Mouse (Mus musculus) bone marrow macrophage, adult 2 months (primary cell): ENCODE results near the gene Wscd2. TPM values are rescaled to one million over a fixed set of nuclear protein-coding genes. Genes with fewer than 3 reads are reported as not detected.

Experiments
- H3K27ac ChIP-seq: 2 replicates; pipeline ENCODE4 v1.5.1; 2012; ENCODE audit warnings: low read depth, low read length; ENCODE audit not compliant: insufficient read depth
- H3K4me1 ChIP-seq: 2 replicates; pipeline ENCODE4 v1.6.1; 2012; ENCODE audit warnings: low read length; ENCODE audit not compliant: control insufficient read depth, insufficient read depth
- H3K4me3 ChIP-seq: 2 replicates; pipeline ENCODE4 v1.5.1; 2012; ENCODE audit warnings: mild to moderate bottlenecking, low read length, moderate library complexity; ENCODE audit not compliant: insufficient read depth
- CTCF ChIP-seq: IDR thresholded peaks from 2 replicates; pipeline ENCODE4 v1.5.1; 2012; ENCODE audit warnings: low read depth, mild to moderate bottlenecking, low read length, moderate library complexity
- POLR2A ChIP-seq: IDR thresholded peaks from 2 replicates; pipeline ENCODE4 v1.6.1; 2012; ENCODE audit warnings: mild to moderate bottlenecking, low read depth, low read length, borderline replicate concordance
- polyA plus RNA-seq: library from polyadenylated mRNA; stranded (reverse); fragments of >200 nt; gene quantifications from 2 replicates; pipeline ENCODE4 v1.2.4, GENCODE M21; 2012; ENCODE audit not compliant: missing spikeins, insufficient read depth, insufficient read length

Gene Wscd2
- polyA plus RNA-seq, 1 experiment = not detected

DNA sequence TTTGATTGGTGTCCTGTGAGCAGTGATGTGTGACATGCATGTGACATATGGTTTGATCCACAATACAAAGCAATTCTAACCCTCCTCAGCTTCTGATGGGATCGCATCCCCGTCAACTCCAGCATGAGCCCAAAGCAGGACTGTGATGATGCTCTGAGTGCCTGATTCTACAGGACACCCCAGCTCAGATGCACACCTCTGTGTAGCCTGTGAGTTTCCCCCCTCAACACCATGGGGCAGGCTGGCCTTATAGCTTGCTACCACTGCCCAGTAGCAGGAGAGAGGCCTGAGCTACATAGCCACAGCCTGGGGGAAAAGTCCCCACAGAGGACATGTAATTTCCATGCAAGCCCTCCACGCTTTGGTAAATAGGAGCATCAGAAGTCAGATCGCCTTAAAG is 27.3 kb downstream of the Wscd2 start:
- Histone ChIP-seq H3K27ac (no peak overlapping the region), H3K4me1 (no peaks in the 10 kb centered on the region), H3K4me3 (no peak overlapping the region)
- TF ChIP-seq CTCF (no peak), POLR2A (no peak)

DNA sequence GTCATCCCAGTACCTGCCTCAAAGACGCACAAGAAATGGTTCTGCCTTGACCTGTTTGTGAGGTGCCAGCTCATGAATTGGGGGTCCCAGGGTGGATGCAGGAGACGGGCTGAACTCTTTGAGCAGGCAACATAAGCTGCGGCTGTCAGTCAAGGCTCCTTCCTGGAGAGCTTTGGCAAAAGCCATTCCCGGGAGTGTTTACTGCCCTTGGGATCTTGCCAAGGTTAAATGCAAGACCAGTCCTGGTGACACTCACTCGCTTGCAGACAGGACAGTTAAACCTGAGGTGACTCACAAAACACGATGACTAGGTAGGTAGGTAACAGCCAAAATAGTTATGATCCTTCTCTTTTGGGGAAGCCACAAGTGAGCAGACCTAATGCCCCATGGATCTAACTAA is 30.9 kb downstream of the Wscd2 start:
- no peak for TF ChIP-seq CTCF
- no peak for TF ChIP-seq POLR2A
- Histone ChIP-seq H3K4me3 (no peak overlapping the region), H3K4me1 (no peaks in the 10 kb centered on the region), H3K27ac (no peak overlapping the region)

DNA sequence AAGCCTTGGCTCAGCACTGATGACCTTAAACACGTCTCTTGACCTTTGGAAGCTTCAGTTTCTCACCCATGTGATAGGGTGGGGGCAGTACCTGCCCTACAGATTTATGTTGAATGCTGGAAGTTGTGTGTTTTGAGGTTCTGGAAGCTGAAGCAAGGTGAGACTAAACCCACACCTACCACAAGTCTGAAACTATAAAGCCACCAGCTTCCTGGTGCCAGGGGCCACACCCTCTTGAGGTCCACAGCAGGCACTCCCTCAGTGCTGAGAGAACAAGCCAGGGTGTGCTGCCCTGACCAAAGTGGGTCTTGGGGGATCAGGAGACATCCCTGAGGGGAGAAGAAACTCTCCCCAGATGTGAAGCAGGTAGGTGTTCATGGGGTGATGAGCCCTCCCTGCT is 48.7 kb downstream of the Wscd2 start:
- H3K27ac ChIP-seq = no peak overlapping the region
- TF ChIP-seq CTCF = no peak
- TF ChIP-seq POLR2A = no peak
- no peak overlapping the region for H3K4me3 ChIP-seq
- no peaks in the 10 kb centered on the region for H3K4me1 ChIP-seq

DNA sequence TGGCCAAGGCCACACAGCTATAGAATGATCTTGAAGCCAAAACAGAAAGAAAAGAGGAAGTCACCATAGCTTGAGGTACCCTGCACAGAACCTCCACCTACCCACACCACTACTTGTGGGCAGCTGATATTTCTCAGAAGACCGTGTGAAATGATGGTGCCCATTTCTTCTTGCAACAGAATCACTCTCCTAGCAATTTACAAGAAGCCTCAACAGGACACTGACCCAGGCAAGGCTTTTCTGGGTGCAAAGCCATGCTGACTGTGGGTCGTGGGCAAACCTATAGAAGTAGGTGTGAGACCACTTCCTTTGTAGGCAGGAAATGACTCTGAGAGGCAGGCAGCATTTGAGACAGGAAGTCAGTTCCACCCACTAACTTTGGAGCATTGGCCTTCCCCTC is 49.3 kb downstream of the Wscd2 start:
- Histone ChIP-seq H3K27ac (no peak overlapping the region), H3K4me3 (no peak overlapping the region), H3K4me1 (no peaks in the 10 kb centered on the region)
- TF ChIP-seq CTCF = no peak
- no peak for TF ChIP-seq POLR2A

DNA sequence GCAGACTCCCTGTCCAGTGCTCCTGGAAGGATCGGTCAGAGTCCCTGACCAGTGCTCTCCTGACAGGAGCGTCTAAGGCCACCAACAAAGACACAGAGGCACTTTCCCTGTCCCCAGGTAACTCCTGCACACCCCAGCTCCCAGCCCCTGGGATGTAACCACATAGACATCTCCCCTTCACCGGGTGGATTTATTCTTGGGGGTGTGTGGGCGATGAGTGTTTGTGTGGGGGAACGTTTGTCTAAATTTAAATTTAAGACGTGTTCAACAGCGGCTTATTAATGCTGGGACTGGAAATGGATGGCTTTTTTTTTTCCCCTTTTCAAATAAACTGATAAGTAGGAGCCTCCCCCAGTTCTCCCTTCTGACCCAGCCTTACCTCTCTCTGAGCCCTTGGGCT is 49.7 kb downstream of the Wscd2 start:
- TF ChIP-seq CTCF (no peak), POLR2A (no peak)
- H3K4me1 ChIP-seq = no peaks in the 10 kb centered on the region
- H3K27ac ChIP-seq = no peak overlapping the region
- H3K4me3 ChIP-seq = no peak overlapping the region

DNA sequence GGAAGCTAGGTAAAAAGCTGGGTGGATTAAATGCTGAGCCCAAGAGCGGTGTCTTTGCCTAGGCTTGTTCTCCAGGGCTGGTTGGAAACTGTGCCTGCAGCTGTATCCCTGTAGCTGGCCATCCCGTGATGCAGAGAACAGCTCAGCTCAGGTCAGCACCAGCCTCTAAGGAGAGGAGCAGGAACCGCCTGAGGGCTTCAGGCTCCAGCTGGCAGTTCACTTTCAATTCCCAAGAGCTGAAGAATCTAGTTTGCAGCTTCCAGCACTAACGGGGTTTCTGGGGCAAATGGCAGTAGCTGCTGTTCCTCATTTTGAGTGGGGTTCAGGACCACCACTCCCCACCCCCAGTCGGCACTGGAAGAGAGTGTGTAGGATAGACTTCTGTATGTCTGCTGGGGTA is 51.1 kb downstream of the Wscd2 start:
- TF ChIP-seq CTCF (no peak), POLR2A (no peak)
- H3K4me3 ChIP-seq = no peak overlapping the region
- no peak overlapping the region for H3K27ac ChIP-seq
- H3K4me1 ChIP-seq = no peaks in the 10 kb centered on the region

DNA sequence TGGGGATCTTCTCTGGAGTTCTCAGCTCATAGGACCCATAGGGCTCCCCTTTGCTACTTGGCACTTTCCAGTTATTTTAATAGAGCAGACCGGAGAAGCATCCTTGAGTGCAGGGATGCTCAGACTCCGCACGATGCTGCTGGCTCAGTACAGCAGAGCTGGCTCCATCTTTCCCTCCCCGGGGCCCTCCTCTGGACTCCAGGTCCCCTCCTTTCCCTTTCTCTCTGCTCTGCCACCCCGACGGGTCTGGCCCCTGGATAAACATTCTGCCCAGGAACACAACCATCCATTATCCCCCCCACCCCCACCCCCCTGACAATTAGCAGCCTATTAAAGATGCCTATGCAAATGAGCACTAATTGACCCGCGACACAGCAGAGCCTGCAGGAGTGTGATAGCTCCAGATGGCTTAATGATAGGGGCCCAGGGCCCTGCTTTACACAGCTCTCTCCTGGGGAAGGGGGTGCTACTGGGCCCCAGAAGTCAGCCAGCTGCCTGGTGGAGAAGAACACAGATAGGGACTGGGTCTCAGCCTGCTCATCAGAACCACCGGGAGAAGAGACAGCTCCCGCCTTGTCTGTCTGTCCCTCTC is 52.8 kb downstream of the Wscd2 start:
- Histone ChIP-seq H3K4me1 (no peaks in the 10 kb centered on the region), H3K4me3 (no peak overlapping the region), H3K27ac (no peak overlapping the region)
- TF ChIP-seq CTCF = no peak
- no peak for TF ChIP-seq POLR2A

DNA sequence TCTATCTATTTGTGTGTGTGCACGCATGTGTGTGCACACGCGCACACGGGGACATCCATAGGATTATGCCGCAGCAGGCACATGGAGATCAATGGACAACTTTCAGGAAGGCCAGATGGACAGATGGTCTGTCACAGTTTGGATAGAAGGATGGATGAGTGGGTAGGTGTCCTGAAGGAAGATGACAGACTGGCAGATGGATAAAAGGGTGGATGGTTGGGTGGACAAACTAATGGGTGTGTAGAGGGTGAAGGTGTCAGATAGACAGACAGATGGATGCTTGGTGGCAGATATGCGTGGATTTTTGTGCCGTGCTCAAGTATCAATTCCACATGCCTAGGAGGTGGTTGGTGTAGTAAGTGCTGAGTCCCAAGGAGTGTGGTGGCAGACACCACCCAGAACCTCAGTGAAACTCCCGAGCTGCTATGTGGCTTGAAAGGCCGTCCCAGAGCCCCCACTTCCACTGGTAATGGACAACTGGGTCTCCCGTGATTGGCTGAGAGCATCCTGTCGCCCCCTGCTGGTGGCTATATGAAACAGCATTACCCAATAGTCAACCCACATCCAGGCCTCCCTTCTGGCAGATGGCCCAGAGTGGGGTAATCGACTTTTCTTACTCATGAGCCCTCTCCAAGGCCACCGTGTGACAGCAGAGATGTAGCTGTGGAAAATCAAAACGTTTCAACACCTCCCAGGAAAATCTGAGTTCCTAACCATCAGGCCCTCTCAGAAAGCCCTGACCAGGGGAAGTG is 58.0 kb downstream of the Wscd2 start:
- no peak overlapping the region for H3K4me3 ChIP-seq
- no peak overlapping the region for H3K27ac ChIP-seq
- H3K4me1 ChIP-seq = no peaks in the 10 kb centered on the region
- TF ChIP-seq POLR2A (no peak), CTCF (peak; percentile 93)

DNA sequence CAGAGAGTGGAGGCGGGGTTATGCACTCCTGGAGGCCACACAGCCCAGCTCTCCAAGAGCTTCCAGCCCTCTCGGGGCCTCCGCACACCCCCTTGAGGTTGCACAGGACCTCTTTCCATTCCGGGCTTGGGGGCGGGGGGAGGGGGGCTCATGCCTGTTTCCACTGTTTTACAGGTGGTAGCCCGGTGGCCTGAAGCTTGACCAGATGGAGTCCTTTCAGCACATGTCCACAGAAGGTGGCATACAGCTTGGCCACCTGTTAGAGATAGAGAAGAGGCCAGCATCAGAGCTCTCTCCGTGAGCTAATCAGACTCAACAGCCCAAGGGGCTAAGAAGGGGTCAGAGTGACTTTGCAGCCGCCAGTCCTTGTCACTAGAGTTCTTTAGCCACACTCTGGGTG is 60.1 kb downstream of the Wscd2 start:
- Histone ChIP-seq H3K4me1 (no peaks in the 10 kb centered on the region), H3K27ac (no peak overlapping the region), H3K4me3 (no peak overlapping the region)
- TF ChIP-seq CTCF (no peak), POLR2A (no peak)

DNA sequence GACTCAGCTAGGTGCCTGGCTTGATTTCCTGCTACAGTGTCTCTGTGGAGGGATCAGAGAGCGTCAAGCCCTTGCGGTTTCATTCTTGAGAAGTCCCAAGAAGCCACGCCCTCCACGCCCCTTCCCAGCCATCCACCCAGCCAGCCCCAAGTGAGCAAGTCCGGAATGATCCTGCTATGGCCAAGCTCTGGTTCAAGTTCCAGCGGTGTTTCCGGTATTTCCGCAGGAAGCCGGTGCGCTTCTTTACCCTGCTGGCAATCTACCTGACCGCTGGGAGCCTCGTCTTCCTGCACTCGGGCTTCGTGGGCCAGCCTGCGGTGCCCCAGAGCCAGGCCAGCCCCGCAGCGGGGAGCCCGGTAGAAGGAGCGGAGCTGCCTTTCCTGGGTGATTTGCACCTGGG is 60.6 kb downstream of the Wscd2 start:
- Histone ChIP-seq H3K27ac (no peak overlapping the region), H3K4me1 (no peaks in the 10 kb centered on the region), H3K4me3 (no peak overlapping the region)
- TF ChIP-seq CTCF = no peak
- no peak for TF ChIP-seq POLR2A
